Mouse (Mus musculus): Measurements from ENCODE around the gene Mast3. TPM values are rescaled to one million over a fixed set of nuclear protein-coding genes. Genes with fewer than 3 reads are reported as not detected.

Mast3 gene
- total RNA-seq (2021) = 10 to 100 TPM; 15.6 to 16.7 TPM
- long read RNA-seq, experiment 1, partial matches to known transcripts = 1 of 4 reads
- long read RNA-seq, experiment 1, other reads (novel, unspliced or antisense) = 3 of 4 reads
- long read RNA-seq, experiment 2, partial matches to known transcripts = 1 of 3 reads
- long read RNA-seq, experiment 2, other reads (novel, unspliced or antisense) = 2 of 3 reads

DNA sequence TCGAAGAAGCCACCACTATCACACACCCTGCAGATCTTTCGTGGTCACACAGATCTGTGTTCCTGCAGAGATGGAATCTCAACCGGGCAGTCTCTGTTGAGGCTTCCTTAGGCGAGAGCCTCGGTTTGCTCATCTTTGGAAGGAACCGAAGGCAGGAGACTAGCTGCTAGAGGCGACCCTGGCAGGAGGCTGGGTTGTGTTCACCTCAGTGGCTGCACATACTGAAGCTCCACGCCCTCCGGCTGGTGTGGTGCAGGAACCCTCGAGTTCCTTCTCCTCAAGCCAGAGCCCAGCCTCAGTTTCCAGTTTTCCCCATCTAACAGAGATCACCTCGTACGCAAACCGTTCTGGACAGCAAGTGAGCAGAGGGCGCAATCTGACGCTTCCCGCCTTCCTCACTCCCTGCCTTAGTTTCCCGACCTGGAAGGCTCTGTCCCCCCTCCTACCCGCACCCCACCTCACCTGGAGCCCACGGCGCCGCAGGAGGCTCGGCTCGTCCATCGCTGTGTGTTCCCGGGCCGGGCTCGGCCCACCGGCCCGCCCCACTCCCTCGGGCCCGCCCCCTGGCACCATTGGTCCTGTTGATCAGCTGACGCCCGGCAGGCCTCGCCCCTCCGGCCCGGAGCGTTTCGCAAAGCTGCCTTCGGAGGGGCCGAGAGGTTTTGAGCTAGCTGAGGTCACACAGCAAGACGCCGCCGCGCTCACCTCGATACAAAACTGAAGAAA lies at the start of gene Mast3:
TSS of gene Mast3 (minus strand) at position 574 of the 726 bp plus-strand sequence.
- peak; percentile 78 to 86 for DNase-seq (ENCODE audit: low spot score in 2 of 2)

DNA sequence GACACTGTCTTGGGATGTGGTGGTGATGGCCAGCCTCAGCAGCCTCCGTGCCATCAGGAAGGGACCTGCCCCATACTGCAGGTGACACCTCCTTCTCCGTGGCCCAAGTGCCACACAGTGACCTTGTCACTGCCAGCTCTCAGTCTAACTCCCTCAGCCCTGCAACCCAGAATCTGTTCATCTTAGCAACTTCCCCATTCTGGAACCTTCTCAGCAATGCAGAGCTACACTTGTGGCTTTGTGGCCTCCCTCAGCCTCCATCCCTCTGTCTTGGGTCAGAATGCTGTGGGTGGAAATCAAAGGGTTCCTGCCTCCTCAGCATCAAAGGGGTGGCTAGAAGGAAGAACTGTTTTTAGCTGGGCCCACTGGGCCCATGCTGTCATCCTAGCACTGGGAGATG lies 49.0 kb upstream of the Mast3 start:
- no peak for DNase-seq (ENCODE audit: low spot score in 2 of 2)

DNA sequence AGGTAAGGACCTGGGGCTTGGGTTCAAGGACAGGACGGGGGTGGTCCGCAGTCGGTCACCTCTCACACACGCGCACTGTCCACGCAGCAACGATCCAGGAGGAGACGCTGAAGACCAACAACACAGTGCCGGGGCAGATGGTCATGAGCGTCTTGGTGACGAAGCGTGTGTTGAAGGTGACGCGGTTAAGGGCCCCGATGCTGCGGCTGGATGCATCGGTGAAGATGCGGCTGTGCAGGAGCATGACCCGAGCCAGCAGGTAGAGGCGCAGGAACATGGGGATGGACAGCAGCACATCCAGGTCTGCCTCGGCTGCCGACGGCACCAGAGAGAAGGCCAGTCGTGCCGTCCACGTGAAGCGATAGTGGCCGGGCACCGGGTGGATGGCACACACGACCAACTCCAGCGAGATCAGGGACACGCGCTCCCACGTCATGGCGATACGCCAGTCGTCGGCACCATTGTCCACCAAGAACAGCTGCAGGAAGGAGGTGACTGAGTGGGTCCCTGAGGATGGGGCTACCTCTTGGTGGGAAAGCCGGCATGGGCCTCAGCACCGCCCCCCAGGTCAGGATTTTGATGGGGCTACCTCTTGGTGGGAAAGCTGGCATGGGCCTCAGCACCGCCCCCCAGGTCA lies 47.9 kb upstream of the Mast3 start:
- DNase-seq (ENCODE audit: low spot score in 2 of 2) = no peak

DNA sequence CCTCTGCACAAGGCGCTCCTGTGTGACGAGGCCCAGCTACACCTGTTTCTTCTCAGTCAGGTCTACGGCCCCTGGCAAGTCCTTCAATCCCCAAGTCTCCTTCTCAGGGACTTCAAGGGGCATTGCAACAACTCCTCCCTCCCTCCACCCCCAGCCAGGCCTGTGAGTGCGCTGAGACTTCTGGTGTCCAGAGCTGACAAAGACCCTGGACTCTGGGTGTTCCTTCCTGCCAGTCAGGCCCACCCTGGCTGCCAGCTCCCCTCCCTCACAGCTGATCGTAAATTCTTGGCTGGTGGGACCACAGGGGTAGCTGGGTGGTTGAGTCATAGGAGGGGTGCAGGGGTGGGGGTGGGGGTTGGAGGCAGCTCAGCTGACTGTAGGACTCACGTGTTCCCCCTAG lies 47.0 kb upstream of the Mast3 start:
- no peak for DNase-seq (ENCODE audit: low spot score in 2 of 2)

DNA sequence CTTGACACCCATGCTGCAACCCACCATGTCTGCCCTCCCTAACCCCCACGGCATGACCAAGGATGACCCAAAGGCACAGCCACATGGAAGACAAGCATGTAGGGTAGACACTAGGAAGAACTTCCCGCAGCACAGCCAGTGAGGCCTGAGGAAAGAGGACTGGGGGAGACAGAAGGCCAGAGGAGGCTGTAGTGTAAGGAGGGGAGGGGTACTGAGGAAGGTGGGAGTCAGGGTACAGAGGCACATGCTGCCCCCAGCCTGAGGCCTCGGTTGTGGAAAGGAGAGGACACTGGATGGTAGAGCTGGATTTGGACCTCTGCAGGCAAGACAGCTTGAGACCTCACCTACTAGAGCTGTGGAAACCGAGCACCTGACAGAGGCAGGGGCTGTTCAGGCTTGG lies 46.1 kb upstream of the Mast3 start:
- no peak for DNase-seq (ENCODE audit: low spot score in 2 of 2)

DNA sequence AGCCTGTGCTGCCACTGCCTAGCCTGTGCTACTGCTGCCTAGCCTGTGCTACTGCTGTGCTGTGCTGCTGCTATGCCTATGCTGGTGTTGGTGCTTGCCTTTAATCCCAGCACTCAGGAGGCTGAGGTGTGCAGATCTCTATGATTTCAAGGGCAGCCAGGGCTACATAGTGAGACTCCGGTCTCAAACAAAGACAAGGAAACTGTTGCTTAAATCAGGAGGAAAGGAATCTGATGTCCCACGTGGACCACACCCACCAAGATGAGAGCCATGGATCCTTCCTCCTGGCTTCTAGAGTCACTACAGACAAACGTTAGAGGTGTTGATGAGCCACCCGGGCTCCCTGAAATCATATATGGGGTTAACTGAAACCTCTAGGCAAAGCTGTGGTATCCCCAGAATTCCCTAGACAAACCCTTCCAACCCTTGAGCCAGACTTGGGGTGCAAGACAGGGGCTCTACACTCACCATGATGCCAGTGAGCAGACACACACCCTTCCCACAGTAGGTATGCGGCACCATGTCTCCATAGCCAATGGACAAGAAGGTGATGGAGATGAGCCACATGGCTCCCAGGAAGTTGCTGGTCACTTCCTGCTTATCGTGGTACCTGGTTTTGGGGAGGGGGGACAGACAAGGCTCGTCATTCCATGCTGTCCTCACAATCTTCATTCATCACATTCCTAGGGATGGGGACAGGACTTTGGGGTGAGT lies 45.4 kb upstream of the Mast3 start:
- no peak for DNase-seq (ENCODE audit: low spot score in 2 of 2)

DNA sequence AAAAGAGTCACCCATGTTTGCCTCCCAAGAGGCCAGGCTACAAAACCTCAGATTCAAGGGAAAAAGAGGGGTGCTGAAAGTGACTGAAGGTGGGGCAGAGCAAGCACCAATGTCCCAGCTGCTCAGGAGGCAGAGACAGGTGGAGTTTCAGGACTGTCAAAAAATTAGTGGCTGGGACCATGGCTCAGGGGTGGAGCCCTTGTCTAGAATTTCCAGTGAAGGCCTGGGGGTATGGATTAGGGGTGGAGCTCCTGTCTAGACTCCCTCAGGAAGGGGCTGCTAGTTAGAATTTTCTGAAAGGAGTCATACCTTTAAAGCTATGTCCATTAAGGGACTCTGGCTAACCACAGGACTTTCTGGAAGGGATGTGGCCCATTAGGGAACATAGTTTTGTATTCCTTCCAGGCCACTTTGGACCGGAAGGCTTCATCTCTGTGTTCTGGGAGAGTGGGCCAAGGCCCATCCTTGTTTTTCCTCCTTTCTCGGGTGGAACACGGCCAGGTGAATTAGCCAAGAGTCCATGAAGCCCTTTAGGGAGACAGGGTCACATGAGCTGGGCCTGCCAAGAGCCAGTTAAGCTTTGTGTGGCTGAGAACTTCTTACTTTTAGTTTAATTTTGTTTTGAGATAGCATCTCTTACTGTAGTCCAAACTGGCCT lies 44.6 kb upstream of the Mast3 start:
- DNase-seq (ENCODE audit: low spot score in 2 of 2) = no peak

DNA sequence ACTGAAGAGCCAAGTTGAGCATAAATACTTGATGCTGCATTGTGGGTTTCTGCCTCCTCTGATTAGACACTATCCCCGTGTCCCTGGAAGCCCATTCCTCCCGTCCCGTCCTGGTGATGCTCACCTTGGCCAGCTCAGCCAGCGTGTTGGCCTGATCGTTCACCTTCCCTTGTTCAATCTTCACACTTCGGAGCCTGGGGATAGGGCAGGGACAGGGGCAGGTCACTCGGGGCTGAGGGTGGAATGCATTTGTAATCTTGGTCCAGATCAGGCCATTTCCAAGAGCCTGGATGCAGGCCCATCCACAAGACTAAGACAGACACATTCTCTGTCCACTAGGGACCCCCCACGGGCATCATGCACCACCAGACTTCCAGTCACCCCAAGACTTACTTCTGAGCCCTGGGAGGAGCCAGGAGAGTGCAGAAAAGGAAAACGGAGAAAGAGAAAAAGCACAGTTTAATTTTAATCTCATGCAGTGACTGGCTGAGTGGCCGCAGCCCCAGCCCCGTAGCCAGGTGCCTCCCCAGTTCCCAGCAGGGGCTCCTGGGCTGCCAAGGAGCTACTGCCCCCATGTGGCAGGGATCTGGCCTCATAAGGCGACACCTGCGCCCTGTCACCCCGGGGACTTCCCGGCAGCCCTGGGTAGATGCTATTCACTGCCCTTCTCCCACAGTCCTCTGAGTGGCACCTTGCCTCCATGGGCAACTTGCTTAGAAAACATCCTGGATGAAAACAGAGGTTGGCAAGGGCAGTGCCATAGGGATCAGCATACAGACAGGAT lies 41.7 kb upstream of the Mast3 start:
- DNase-seq (ENCODE audit: low spot score in 2 of 2) = no peak

DNA sequence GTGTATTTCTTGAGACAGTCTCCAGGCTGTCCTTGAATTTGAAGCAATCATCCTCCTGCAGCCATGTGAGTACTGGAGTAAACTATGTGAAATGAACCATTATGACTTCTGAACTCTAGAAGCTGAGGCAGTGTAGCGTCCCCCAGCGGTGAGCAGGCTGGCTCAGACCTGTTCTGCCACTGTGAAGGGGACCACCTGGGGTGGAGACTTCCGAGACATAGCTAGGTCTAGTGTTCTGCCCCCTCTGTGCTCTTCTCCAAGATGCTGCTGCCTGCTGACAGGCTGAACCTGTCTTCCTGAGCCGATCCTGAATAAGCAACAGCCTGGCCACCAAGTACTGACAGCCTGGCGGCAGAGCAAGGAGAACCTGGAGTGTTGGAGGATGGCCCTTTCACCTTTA lies 40.3 kb upstream of the Mast3 start:
- no peak for DNase-seq (ENCODE audit: low spot score in 2 of 2)

DNA sequence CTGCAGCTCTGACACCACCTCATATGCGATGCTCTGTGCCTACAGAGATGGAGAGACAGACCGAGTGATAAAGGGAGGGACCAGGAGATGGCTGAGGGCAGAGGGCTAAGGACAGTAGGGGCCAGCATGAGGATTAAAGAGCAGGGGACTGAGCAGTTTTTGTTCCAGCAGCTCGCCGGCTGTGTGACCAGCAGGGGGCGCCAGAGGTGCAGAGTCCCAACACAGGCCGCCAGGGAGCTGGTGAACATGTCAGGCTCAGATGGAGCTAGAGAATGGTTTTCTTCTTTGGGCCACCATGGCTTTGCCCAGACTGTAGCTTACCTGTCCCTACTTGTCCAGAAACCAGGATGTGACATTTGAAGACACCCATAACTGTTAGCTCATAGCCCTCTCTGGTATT lies 39.7 kb upstream of the Mast3 start:
- DNase-seq (ENCODE audit: low spot score in 2 of 2) = peak; percentile 91 to 96

DNA sequence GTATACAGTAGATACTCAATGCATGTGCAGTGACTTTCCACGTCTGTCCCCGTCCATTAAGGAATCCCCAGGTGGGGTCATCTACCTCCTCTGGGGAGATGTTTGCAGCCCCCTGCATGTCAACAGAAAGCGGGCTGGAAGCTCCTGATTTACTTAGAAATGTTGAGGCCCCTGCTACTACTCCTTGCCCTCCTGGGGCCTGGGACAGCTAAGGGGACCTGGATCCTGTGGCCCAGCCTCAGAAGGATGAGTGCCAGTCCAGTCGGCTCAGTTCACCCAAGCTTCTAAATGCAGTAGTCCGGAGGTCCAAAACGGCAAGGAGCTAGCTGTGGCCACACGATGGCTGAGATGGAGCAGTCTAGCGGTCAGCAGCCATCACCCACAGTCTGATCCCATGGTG lies 39.1 kb upstream of the Mast3 start:
- DNase-seq (ENCODE audit: low spot score in 2 of 2) = no peak

DNA sequence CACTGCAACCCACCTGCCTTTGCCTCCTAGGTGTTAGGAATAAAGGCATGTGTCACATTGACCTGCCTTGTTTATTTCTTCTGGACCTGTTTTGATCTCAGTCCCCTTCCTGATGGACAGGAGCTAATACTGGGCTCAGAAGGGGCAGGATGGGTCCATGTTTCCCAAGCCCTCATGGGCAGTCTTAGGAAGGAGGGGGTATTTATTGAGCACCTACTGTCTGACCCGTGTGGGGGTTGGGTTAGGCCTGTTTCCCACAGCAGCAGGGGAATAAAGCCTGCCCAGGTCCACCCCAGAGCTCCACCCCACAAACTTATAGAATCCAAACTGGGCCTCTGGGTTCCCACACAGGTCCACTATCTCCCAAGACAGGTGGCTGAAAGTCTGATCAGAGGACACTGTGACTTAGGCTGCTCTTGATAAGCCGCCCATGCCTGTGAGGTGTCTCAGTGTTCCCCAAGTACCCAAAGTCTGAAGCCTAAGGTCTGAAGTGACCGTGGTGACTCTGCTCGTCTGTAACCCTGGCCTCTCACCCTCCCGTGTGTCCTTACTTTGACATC lies 38.4 kb upstream of the Mast3 start:
- DNase-seq (ENCODE audit: low spot score in 2 of 2) = no peak

DNA sequence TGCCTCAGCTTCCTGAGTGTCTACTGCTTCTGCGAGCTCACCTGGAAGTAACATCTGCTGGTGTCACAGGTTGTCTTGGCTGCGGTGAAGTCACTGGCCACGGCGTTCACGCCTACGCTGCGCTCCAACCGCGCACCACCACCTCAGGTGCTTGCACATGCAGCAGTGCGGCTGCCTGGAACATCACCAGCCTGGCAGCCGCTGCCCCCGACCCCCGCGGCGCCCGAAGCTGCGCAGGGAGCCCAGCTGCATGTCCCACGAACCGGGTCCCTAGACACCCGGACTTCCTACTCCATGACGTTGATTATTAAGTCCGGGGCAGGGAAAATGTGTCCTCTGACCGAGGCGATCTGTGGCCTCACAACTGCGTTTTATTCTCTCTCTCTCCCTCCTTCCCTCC lies 37.6 kb upstream of the Mast3 start:
- no peak for DNase-seq (ENCODE audit: low spot score in 2 of 2)

DNA sequence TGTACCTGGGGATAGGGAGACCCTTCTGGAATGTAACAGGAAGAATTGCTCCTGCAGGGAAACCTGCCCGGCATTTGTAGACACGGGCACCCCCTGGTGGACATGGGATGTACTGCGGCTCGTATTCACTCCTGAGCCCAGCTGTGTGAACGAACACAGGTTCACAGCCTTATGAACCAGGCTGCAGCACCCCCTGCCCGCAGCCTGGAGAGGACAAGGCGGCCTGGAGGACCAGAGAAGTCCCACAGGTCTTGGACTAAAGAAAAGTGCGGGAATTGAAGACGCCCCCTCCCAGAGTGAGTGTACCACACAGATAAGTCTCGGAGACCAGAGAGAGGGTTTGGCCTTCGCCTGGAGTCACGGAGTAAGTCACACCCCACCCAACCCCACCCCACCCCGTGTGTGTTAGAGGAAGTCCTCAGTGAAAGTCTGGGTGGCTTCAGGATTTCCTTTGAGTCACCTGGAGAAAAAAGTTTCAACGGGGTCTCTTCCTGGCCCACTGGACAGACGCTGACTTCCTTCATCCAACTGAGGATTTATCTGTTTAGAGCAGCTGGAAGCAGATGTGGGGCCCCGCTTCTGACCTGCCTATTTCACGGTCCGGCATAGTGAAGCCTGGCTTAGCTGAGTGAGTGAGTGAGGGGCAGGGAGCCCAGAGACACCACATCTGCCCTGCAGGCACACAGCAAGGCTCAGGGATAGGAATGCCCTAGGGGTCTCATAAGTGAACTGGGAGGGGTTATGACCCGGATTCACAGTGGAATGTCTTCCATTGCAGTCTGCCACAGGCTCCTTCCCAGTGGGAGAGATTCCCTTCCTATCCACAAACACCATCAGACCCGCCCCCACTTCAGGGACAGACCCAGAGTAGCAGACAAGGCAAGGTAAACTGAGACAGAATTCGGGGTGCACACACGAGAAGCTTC lies 36.6 kb upstream of the Mast3 start:
- DNase-seq (ENCODE audit: low spot score in 2 of 2) = peak; percentile 94 to 95

DNA sequence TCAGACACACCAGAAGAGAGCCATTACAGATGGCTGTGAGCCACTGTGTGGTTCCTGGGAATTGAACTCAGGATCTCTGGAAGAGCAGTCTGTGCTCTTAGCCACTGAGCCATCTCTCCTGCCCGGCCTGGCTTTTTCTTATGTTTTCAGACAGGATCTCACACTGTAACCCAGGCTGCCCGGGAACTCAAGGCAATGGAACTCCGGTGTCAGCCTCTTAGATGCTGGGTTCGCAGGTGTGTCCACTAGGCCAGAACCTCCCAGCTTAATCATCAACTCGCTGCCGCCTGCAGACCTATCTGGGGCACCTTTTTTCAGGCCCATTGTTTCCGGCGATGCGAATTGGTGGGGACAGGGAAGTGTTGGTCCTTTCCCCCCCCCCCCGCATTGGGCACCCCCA lies 35.7 kb upstream of the Mast3 start:
- DNase-seq (ENCODE audit: low spot score in 2 of 2) = no peak

DNA sequence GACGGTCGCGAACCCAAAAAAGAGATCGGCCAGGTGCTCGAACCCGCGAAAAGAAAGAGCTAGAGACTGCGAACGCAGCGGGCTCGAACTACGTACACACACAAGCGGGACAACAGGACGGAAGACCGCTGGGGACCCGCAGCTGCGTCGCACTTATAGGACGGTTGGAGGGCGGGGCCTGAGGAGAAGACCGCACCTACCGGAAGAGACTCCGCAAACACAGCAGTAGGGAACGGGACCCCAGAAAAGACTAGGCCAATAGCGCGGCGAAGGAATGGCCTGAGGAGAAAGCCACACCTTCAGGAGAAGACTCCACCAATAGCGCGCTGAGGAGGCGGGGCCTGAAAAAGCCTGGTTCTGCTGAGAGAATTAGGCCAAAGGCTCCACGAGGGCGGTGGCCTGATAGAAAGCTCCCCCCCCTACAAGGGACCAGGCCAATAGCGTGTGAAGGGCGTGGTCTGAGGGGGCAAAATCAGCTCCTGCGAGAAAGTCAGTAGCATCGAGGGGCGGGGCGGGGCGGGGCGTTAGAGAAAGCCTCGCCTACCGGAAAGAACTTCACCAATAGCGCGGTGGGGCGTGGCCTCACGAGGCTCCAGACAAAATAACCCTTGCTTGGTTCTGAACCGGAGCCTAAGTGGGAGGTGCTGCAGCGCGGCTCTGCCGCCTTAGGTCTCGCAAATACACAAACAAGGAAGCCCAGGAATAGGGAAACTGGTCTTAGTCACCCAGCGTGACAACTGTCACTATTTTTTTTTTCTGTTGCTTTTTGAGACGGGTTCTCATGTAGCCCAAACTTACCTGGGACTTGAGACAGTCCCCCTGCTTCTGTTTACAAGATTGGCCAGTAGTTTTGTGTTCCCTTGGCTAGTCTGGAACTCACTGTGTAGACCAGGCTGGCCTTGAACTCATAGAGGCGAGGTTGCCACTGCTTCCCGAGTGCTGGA lies 34.8 kb upstream of the Mast3 start, which contains the start of gene Arrdc2:
TSS of gene Arrdc2 (minus strand) at position 313 of the 944 bp plus-strand sequence.
- DNase-seq (ENCODE audit: low spot score in 2 of 2) = peak; percentile 97

DNA sequence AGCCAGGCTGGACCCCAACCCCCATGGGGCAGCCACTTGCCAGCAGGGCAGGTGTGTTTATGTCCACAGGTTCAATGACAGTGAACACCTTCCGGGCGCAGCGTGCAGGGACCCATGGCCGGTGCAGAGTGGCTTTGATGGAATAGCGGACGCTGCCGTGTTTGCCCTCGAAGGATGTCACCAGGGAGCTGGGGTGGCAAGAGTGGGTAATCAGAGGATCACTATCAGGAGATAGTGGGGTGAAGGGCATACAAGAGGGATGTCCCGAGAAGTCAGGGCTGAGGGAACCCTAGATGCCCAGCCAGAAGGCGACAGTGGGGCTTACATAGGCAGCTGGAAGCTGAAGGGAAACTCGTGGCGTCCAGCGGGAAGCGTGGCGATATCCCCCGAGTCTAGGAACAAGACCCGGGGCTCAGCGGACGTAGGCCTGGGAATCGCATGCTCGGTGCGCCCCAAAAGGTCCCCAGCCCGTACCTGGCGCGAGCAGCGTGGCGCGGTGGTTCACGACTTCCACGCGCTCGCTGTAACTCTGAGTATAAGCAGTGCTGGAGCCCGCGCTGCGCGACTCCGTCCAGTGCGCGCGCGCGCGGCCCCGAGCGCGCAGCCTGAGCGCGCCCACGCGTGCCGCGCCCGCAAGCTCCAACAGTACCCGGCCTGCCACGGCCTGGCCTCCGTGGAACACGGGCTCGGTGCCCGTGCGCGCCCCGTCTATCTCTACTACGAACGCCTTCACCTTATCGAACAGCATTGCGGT lies 34.0 kb upstream of the Mast3 start:
- DNase-seq (ENCODE audit: low spot score in 2 of 2) = no peak
